Mouse (Mus musculus): Measurements from ENCODE around the gene Muc4. TPM values are rescaled to one million over a fixed set of nuclear protein-coding genes. Genes with fewer than 3 reads are reported as not detected.

Muc4 gene
- total RNA-seq (2021) = under 1 TPM; 0.35 to 0.44 TPM
- long read RNA-seq, experiment 1 = 0 reads
- long read RNA-seq, experiment 2 = 0 reads

- DNase-seq = no peak
Measured at GRCm38 (mm10) chr16:32735586-32735985, at the start of gene Muc4. Gene Muc4, plus strand, starts transcription at chr16:32735886.

GRCm38 (mm10) chr16:32685998-32686397, 49.7 kb upstream of the Muc4 start:
- DNase-seq = no peak

GRCm38 (mm10) chr16:32687221-32687620, 48.5 kb upstream of the Muc4 start:
- no peak for DNase-seq

DNA sequence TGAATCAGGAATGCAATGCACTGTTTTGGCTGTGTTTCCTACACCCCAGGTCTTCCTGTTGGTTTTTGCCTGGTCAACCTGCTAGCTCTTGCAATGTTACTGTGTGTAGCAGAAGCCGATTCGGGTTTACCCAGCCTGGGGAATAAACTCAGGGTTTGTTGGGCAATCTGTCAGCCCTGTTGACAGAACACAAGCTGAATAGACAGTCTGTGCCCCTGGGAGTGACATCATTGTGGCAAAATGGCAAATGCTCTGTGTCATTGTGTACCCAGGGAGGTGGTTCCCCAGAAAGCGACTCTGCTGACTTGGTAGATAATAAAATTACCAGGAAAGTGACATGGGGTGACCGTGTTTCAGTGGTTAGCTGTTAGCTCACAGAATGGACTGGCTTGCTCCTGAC, 46.9 kb upstream of the Muc4 start:
- DNase-seq = no peak

- peak in 1 of 2 experiments; percentile 84 for DNase-seq
Measured at GRCm38 (mm10) chr16:32689501-32689900, 46.2 kb upstream of the Muc4 start.

DNA sequence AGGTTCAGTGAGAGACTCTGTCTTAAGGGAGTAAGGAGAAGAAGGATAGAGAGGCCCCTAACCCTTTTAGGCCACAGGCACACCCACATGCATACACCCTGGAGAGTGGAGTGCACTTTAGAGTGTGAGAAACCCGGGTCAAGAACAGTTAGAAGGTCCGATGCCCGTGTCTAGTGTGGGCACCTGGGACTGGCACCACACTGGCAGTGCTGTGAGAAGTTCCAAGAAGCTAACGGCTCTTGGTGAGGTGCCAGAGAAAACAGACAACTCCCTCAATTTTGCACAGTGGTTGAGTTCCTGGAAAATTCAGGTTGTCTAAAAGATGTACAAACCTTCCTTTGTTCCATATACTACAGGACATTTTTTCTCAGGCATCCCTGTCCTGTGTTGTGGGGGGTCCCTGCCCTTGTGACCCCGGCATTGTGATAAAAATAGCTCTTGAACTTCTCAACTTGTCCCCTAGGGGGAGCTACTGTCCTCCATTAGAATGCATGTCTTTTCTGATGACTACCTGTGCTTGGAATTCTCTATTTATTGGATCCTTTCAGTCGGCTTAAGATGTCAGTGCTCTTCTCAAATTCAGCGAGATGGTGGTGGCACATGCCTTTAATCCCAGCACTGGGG, 38.7 kb upstream of the Muc4 start:
- peak; percentile 31 to 64 for DNase-seq

DNA sequence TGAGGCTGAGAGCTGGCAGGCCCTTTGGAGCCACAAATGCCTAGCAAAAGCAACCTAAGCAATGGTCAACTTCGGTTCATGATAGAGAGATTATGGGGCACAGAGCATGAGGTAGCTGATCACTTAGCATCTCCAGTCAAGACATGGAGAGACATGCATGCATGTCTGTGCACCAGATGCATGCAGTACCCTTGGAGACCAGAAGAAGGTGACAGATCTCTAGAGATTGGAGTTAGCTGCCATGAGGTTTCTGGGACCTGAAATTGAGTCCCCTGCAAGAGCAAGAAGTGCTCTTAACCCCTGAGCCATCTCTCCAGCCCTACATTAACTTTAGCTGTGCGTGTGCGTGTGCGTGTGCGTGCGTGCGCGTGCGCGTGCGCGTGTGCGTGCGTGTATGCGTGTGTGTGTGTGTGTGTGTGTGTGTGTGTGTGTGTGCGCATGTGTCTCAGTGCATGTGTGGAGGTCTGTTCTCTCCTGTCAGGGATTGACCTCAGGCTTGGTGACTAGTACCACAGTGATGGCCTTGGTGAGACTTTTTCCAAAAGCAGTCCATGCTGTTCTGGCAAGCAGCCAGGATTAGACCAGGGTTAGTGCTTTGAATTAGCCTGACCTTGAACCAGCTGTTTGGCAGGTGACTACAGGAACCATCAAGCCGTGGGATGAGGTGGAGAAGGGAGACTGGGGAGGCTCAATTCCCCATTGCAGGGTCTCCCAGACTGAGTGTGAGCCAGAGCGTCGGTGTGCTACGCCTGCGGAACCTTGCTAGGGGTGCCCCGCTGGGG, 37.8 kb upstream of the Muc4 start:
- DNase-seq = no peak

DNA sequence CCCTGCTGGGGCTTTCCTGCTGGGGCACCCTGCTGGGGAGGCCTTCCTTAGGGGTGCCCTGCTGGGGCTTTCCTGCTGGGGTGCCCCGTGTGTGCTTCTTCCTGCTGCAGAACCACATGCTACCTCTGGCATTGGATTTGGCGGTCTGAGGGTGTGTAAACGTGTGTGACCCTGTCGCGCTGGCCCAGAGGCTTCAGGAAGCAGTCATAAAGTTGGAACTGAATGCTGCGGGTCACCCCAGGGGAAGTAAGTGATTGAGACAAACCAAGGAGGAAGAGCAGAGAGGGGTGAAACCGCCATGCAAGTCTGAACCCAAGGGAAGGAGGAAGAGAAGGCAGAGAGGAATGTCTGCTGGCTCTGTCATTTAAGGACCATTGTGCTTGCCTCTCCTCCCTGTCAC, 37.1 kb upstream of the Muc4 start:
- no peak for DNase-seq

DNA sequence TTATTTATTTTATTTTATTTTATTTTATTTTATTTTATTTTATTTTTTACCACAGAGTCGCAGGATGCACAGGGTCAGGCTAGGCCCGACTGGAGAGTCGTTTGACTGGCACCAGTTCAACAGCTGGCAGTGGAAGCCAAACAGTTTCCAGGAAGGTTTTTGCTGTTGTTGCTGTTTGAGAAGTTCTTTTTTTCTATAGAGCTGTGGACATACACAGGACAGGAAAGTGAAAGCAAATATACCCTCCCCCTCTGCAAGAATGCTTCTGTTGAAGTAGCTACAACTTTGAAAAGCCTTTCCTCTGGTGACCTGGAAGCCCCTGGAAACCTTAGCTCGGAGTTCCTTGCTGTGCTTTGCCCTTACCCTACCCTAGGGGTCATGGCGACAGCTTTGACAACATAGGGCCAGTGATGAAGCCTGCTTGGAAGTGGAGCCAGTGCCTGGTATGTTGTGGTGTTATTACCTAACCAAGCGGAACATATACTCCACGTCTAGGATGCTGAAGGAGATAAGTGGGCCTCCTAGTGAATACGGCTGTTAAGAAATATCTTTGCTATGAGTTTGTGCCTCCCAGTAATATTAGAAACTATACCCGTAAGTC, 32.3 kb upstream of the Muc4 start:
- no peak for DNase-seq

DNA sequence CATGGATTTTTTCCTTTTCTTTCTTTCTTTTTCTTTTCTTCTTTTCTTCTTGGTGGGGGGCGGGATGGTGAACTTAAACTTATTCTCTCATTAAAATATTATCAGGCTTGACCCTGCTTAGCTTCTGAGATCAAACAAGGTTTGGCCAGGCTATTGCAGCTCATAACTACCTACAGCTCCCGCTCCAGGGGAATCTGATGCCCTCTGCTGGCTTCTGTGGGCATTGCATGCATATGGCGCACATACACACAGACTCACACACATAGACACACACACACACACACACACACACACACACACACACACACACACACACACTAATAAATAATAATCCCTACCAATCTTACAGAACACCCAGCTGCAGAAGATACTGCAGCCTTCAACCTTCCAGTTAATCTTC, 30.1 kb upstream of the Muc4 start:
- no peak for DNase-seq

- DNase-seq = no peak
Measured at GRCm38 (mm10) chr16:32707111-32707823, 28.4 kb upstream of the Muc4 start.

DNA sequence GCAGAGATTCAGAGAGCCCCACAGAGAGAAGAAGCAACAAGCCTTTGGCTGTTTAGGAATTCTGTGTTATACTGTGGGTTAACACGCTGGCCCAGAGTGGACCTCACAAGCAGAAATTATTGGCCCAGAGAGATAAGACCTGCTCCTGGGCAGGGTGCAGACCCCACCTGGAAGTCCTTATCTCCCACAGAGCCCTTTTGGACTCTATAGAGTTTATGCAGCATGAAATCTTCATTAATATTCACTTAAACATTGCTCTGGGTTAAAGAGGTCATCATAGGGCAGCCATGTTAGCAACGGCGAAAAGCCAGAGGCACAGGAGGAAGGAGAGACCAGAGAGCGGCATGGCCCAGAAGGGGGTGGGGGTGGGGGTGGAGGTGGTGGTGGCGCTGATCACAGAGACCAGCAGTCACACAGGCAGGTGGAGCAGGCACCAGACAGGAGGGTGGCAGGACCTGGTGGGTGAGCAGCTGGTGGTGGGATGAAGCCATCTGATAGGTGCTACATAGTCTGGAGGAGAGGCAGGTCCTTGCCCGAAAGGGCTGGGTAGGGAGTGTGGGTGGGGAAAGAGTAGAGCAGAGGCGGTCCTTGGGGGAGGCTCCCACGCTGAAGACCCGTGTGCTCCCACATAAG, 27.7 kb upstream of the Muc4 start:
- no peak for DNase-seq

- no peak for DNase-seq
Measured at GRCm38 (mm10) chr16:32708457-32709033, 27.1 kb upstream of the Muc4 start.

DNA sequence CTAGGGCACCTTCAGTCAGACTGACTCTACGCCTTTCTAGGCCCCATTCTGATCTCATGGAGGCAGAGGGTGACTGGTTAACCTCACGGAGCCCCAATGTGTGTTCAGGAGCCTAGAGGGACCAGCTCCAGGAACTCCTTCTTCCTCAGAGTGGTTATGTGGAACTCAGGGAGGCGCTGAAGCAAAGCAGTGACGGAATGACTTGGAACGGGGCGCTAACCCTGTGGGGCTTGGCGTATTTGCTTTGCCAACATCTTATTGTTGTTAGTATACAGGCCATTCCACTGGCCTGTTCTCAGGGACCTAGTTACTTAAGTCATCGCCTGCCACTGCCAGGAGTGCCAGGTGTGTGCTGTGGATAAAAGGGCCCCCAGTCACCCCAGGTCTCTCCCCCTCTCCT, 26.6 kb upstream of the Muc4 start:
- no peak for DNase-seq

GRCm38 (mm10) chr16:32710426-32711070, 25.1 kb upstream of the Muc4 start:
- no peak for DNase-seq

DNA sequence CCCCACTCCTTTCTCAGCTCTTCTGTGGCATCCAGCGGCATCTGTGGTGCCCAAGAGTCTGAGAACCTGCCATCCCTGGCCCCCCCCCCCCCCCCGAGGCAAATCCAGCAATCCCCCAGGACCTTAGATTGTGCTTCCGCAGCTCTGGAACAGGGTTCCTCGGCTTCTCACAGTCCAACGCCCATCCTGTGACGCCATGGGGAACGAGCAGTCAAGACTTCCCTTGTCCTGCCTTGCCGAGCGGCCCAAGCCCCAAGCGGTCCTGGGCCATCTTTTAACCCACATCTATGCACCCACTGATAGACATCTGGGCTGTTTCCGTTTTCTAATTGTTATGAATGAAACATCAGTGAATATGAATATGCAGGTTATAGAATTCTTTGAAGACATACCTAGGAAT, 23.5 kb upstream of the Muc4 start:
- no peak for DNase-seq

- DNase-seq = peak; percentile 28 to 44
Measured at GRCm38 (mm10) chr16:32713556-32713955, 22.1 kb upstream of the Muc4 start.

- DNase-seq = no peak
Measured at GRCm38 (mm10) chr16:32715364-32715763, 20.3 kb upstream of the Muc4 start.

DNA sequence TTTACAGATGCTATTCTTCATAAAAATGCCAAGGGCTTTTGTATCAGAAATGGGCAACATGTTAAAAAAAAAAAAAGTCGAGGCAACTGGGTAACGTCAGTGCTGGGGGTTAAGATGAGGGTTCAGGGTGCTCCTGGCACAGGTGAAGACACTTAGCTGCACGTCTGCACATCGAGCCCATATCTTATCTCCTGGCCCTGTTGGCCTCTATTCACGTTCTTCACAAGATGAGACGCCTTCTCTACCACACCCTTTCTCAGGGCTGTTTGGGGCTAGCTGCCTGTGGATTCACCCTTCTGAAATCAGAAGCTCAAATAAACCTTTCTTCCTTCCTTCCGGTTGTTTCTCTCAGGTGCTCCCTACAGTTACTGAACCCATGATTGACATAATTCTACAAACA, 12.5 kb upstream of the Muc4 start:
- DNase-seq = no peak

GRCm38 (mm10) chr16:32723767-32724166, 11.9 kb upstream of the Muc4 start:
- DNase-seq = no peak

- DNase-seq = no peak
Measured at GRCm38 (mm10) chr16:32724259-32724658, 11.4 kb upstream of the Muc4 start.

Measured in heart, adult 18-20 months (tissue).